Mouse (Mus musculus) skeletal muscle tissue, adult 2 months (tissue): ENCODE data around the gene Cdh23.
A peak's percentile ranks its signal among the peaks of the same experiment; 100 is the strongest.

Experiments used
- DNase-seq: peaks from one replicate; pipeline ENCODE4 v3.0.0-alpha.2; 2012; ENCODE audit warnings: low read depth, low spot score

Gene Cdh23

DNA sequence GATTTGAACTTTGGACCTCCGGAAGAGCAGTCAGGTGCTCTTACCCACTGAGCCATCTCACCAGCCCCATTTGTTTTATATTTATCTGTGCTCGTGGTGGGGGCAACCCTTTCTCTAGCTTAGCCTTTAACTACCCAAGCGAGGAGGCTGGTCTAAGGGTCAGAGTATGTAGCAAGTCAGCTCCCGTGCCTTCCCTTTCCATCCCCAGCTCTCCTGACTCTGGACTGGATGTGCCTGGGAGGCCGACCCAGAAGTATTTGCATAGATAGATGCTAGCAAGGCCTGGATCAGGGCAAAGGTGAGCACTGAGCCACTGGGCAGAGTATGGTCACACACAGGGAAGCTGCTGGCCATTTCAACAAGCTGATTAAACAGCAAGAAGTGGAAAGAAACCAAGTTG lies 12.5 kb upstream of the Cdh23 start:
- no peak for DNase-seq

DNA sequence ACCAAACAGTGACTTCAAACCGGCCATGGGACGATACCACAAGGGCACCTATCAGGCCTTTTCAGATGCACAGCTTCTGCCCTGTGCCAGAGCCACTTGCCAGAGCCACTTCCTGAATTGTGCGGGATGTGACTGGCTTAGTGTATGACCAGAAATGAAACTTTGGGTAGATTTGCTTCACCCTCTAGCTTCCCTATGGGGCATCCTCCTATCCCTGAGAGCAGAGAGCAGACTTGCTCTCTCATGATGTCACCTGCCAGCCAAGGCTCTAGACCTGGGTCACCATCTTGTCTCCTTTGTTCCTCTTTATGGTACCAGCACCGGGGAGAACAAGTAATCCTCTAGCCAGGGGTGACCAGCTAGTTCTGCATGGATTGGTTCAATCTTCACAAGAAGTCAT lies 10.0 kb upstream of the Cdh23 start:
- no peak for DNase-seq

DNA sequence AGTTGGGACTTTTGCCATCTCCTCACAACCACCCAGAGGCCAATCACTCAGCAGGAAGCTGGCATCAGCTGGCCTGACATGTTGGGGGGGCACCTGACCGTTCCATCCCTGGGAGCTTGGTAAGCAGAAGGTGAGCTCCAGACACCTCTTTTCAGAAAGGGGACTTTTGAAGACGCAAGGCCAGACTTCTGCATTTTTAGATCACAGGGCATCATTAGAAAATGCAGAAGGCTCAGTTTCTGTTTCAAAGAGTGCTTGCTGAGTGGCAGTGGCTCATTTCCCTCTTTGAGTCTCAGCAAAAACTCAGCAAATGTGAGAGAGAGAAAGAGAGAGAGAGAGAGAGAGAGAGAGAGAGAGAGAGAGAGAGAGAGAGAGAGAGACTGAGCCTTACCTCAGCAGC lies 8.8 kb upstream of the Cdh23 start:
- DNase-seq, result no peak

DNA sequence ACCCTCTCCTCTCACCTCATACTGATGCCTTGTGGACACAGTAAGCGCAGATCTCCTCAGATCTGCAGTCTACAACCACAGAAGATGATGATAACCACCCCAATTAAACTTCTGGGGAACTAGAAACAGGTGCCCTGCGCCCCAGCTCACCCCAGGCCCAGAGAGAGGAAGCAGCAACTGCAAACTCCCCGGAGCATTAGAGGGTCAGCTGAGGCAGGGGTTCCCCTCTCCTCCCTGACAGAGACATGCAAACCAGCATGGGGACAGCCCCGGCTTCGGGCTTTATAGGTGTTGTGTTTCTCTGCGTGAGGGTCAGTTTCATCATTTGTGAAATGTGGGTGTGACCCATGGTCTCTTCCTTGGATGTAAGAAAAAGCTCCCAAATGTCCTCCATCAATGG lies 1.5 kb upstream of the Cdh23 start:
- DNase-seq, result no peak

DNA sequence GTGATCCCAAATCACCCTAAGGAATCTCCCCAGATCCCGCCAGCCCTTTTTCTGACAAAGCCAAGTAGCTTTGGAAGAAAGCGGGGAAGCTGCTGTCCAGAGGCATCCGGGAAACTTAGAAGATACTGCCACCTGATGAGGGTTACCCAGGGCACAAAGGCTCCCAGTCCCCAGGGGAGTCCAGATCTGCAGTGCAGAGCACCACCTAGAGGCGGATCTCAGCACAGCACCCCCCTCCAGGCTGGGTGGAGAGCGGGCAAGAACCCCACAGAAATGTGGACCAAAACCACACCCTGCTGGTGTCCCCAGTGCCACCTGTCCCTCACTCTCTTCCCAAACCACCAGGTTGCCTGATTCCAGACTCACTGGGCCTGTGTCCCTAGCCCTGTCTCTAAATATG lies 685 bp upstream of the Cdh23 start:
- peak; percentile 27 for DNase-seq

DNA sequence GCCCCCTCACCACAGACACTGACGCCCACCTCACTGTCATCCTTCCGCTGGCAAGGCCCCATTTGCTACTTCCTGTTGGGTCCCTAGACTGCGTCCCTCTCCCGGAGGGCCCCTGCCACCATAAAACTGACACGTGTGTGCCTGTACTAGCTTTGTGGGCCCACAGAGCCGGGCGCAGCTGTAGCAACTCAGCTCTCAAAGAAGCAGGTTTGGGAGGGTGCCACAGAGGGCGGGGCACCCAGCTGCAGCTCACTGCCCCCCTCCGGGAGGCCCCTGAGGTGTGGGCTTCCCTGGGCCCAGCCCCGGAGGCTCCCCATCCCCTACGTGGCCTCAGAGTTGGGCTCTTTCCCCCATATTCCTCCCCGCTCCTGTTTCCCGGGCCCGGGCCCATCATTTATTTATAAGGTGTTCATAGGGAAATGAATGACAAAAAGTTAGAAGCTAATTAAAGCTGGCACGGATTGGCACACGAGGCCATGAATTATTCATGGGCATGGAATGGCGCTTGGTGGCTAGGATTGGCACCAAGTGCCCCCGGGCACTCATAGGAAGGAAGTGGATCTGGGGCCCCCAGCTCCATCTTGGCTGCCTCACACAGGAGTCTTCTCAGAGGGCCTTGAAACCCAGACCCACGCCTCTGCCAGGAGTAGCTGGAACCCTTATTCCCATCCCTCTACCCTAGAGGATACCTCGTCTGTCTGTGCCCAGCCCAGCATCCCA lies 4.5 kb downstream of the Cdh23 start:
- no peak for DNase-seq

DNA sequence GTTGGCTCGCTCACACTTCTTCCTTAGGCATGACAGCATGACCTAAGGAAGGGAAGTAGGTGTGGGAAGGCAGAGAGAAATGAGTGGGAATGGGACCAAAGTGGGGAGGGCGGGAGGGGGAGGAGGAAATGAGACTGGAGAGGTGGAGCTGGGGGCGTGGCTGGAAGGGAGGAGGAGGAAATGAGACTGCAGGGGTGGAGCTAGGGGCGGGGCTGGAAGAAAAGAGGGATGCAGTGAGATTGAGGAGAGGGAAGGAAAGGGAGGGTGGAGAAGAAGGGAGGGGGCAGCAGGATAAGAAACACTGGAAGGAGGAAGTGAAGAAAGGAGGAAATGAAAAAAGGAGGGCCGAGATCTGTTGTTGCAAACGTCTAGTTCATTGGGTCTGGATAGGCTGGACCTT lies 5.3 kb downstream of the Cdh23 start:
- no peak for DNase-seq

DNA sequence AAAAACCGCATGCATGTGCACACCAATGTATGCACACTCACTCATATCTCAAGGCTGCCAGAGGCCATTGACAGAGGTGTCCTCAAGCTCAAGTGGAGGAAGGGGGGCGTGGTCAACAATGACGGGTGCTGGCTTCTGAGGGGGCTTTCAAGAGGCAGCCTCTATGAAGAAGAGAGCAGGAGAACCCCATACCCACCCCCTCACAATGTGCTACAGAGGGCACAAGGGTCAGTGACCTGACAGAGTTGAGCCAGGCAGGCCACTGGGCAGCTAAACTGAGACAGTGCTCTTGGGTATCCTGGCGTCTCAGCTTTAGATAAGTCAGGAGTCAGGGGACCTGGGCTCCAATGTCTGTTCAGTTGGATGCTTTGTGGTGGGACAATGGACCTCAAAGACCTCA lies 6.9 kb downstream of the Cdh23 start:
- DNase-seq, result no peak

DNA sequence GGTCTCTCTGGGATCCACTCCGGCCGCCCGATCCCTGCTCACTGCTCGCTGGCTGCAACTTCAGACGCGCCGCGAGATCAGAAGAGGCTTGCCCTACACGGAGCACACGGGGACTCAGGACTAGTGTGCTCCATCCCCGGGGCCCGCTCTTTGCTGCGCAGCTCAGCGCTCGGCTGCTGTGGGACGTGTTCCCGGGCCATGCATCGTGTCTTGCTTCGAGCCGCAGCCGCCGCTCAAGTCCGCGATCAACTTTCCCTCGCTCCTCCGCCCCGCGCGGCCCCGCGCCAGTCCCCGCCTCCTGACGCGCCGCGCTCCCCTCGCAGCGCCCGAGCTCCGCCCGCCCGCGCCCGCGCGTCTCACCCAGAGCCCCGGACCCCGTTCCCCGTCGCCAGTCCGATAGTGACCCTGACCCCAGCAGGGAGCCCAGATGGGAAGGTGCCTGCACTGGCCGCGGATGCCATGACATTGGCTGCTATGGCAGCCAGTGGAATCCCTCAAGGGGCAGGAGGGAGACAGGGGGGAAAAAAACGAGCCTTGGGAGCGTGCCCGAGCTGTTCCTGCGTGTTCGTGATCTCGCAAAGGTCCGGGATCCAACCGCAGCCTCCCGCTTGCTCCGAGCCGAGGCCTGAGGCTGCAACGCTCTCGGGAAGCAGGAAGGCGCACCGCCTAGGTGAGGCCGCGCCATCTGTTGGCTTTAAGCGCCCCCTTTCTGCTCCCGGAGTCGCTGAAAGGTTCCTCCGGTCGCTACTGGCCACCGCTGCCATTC lies 9.1 kb downstream of the Cdh23 start:
- no peak for DNase-seq

DNA sequence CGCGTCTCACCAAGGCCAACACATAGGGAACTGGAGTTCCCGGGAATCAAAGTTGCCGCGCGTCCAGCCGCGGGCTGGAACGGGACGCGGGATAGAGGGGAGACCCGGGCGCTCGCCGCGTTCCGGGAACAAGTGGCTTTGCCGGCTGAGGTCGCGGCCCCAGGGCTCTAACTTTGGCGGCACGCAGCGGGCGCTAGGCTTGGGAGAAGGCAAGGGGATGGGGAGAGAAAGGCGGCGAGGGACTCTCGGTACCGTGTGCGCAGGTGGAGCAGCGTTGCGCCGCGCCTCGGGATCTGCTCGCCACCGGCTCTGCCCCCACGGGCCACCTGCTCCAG lies 9.7 kb downstream of the Cdh23 start:
- DNase-seq, result no peak

DNA sequence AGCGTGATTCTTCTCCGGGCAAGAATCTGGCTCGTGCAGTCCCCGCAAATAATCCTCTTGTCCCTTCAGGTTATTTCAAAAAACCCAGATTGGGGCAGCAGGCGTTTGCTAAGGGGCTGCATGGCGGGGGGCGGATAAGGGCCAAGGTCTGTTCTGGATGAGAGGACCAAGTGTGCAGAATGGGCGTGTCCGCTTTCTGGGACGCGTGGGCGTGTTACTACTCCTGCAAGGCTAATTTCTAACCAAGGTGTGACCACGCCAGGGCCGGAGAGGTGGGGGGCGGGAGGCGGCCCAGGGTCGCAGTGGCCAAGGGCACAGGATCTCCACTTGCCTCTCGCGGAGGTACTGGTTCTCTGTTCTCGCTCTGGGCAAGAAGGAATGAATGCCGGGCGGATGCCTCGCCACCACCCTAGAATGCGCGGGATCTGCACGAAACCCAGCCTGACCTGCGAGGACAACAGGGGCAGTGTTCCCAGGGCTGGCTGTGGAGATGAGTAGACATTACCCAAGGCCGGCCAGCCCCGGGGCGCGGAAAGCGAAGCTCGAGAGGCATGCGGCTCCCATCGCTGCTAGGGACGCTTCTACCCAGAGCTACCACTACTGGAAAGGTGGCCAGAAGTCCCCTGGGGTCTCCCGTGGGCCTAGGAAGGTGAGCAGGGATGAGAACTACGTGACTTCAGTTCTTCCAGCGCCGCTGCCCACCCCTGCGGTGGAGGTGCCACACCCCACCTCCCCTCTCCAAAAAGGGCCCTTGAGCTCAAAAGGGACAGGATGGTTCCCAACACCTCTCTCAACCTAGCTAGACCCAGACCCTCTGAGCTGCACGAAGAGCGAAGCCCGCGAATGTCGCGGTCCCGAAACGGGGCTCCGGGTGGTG lies 10.3 kb downstream of the Cdh23 start:
- no peak for DNase-seq

DNA sequence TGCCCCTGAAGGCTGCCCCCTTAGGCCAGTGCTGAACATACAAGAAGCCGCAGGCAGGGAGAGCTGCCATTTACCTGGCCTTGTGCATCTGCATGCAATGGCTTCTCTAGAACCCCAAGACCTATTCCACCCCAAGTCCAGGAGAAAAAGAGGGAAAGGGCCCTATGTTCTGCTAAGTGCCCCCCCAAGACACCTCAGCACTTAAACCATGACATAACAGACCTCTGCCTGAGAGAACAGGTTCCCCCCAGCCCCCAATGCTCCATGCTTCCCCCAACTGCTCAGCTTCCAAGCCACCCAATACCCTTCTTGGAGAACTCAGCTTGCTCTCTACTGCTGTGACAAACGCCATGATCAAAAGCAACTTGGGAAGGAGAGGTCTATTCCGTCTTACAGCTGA lies 17.4 kb downstream of the Cdh23 start:
- DNase-seq, result no peak

DNA sequence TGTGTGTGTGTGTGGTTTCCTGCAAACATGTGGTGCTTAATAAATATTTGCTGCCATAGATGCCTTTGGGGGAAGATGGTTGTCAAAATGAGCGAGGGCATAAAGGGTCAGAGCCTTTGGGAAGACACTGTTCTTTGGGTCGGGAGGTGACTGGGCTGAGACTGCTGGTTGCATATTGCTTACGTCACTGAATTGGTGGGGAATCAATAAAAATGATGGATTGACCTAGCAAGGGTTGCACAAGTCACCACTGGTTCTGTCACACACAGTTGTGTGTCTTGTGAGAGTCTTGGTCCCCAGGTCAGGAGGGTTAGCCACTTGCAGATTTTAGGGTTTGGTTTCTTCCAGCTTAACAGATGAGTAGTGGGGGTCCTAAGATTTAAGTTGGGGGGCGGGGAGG lies 19.0 kb downstream of the Cdh23 start:
- no peak for DNase-seq

DNA sequence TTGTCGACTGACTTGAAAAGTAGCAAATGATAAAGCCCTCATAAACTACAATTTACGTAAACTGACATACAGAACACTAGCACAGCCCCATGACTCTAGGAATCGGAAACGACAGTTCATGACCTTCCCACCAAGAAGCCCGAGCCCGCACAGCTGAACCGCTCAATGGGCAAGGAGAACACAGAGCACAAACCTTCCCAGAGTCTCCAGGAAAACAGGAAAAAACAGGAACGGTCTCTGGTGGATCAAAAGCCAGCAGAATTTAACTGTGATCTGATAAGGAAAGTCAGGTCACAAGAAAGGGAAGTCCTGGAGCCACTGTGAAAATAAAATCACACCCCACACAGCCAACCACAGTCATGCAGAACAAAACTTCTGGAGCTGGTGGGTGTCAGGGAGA lies 26.1 kb downstream of the Cdh23 start:
- DNase-seq, result no peak

DNA sequence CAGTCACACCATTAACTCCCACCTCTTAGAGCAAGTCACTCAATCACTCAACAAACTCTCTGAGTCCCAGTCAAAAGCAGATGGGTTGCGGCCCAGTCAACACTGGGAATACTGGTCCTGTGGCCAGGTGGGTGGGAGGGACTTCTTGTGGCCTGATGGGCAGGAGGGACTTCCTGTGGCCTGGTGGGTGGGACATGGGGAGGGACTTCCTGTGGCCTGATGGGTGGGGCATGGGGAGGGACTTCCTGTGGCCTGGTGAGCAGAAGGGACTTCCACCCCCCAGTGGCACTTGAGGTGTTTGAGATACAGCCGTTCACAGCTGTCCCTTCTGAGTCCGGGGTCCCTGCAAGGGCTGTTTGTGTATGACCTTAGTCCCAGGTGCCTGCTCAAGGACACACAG lies 27.7 kb downstream of the Cdh23 start:
- DNase-seq, result no peak

DNA sequence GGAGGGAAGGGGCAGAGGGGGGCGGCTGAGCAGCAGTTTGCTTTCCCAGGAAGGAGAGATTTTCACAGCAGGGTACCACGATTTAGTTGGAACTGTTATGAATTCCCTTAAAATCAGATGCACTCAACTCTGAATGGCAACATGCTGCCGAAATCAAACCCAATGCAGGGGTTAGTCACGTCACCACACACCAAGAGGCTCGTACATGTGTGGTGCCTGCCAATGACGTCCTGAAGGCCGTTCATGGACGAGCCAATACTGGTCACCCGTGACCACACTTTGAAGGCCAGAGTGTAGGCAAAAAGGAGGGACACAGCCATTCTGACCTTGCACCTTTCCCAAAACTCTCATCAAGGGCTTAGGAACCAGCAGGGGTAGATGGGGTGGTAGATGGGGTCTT lies 35.3 kb downstream of the Cdh23 start:
- no peak for DNase-seq

DNA sequence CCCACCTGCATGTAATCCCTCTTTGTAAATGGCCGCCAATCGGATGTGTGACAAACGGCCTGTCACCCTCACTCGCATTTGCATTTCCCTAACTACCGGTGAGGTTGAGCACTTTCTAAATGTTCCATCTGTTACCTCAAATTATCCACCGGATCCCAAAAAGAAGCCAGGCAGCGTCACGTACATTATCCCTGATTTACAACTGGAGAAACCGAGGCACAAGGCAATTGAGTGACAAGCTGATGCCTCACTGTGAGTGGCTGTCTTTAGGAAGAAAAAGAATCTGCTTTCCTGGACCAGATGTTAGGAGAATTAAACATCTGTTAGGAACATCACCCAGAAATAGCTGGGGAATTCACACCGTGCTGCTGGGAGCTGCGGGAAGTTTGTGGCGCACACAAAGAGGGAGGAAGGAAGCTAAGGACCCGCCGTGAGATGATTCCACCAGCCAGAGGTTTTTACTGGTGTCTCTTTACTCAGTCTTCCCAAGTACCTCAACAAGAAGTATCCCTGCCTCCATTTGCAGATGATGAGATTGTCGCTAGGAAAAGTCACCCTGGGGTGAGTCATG lies 36.8 kb downstream of the Cdh23 start:
- peak; percentile 18 for DNase-seq

DNA sequence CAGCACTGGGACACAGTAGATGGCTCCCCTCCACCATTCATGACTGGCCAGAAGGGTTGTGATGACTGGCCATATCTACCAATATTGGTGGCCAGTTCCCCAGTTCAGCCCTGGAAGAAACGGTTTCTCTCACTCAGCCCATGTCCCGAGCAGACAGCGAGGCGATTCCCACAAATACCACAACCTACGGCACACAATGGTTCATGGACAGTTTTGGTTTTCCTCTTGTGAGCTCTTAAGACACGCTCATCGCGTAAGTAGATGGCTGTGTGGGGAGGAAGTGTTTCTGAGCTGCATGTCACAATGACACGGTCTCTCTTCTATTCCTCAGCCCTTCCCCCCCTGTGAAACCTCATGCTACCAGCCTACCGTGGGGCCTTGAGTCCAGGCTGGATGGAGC lies 38.1 kb downstream of the Cdh23 start:
- DNase-seq, result no peak

DNA sequence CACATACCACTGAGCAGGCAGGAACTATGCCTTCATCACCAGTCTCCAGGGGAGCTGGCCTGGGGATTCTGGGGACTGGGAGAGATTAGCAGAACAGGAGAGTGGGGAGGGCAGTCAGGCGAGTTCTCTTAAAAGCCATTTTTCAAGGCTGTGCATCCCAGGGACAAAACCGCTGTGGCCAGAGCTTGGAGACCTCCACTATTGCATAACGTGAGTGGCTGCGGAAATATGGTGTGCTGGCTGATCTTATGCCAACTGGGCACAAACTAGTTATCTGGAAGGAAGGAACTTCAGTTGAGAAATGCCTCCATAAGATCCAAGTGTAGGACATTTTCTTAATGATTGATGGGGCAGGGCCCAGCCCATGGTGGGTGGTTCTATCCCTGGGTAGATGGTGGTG lies 42.6 kb downstream of the Cdh23 start:
- DNase-seq, result no peak

DNA sequence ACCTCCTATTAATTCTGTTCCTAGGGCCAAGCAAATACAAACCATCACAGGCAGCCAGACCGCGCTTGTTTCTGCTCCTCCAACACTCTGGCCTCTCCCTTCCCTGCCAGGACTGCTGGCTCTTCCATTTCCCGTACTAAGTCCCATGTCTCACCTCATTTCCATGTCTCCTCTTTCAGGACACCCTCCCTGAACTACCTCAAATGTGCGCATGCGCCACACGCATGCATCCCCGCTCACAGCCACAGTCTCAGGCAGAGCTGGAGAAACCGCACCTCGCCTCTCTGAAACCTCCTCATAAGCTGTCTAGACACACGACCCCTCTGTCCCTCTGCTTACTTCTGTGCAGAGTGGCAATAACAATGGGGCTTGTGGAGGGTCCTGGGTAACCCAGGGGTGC lies 43.2 kb downstream of the Cdh23 start:
- no peak for DNase-seq

DNA sequence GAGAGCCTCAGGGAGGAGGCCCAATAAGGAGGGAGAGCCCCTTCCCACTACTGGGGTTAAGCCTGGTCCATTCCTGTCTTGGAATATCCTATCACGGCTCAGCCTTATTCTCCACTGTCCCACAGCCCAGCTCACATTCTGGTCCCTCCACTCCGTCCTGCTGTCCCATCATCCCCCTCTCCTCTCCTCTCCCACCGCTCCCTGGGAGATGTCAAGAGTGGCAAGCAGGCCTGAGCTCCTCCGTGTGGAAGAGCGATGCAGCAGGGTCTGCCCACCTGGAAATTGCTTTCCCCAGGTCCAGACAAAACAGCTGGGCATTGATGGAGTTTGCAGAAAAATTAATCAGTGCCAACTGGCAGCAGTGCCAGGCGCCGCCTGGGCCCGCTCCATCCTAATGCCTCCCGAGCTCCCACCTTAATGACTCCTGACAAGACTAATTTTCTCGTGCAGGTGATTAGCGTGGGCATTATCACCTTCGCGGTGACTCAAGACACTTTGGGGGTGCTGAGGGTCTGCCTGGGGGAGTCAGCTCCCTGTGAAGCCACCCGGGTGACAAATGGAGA lies 52.1 kb downstream of the Cdh23 start:
- no peak for DNase-seq

DNA sequence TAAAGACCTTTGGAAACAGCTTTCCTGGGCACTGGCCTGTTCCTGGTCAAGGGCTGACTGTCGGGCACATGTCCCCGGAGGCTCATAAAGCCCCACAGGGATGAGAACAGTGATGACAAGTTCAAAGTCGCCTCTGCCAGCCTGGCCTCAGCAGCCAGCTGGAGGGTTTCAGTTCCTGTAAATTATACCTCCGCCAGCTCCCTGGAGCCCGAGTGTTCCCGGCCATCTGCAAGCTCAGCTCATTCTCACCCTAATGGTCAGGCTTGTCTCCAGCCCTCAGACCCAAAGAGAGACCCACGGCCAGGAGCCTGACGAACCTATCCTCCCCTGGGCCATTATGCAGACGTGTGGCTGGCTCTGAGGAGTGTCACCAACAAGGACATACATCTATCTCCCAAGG lies 57.0 kb downstream of the Cdh23 start:
- DNase-seq, result peak; percentile 56
